Mouse (Mus musculus) C2C12 (cell line): ENCODE measurements around the gene Card6.

Experiments used
- CEBPB ChIP-seq: IDR thresholded peaks from one replicate; pipeline ENCODE4 v1.6.1; 2011; ENCODE audit warnings: low read depth, mild to moderate bottlenecking, control low read depth, moderate library complexity
- CTCF ChIP-seq: IDR thresholded peaks from one replicate; pipeline ENCODE4 v1.5.1; 2011; ENCODE audit not compliant: control insufficient read depth, insufficient read depth, insufficient read length
- FOSL1 ChIP-seq: IDR thresholded peaks from one replicate; pipeline ENCODE4 v1.8.0; 2011; ENCODE audit warnings: mild to moderate bottlenecking, low read length; ENCODE audit not compliant: poor library complexity, insufficient read depth, severe bottlenecking
- MAX ChIP-seq: IDR thresholded peaks from one replicate; pipeline ENCODE4 v1.6.1; 2011; ENCODE audit warnings: mild to moderate bottlenecking, control low read depth
- MYOD1 ChIP-seq: IDR thresholded peaks from one replicate; pipeline ENCODE4 v1.6.1; 2011; ENCODE audit warnings: low read depth; ENCODE audit not compliant: control insufficient read depth, insufficient read length
- MYOG ChIP-seq: IDR thresholded peaks from one replicate; pipeline ENCODE4 v1.6.1; 2011; ENCODE audit not compliant: control insufficient read depth, insufficient read length; ENCODE audit errors: extremely low read depth
- USF1 ChIP-seq: IDR thresholded peaks from one replicate; pipeline ENCODE4 v1.6.1; 2011; ENCODE audit warnings: low read depth, mild to moderate bottlenecking, control low read depth, moderate library complexity

DNA sequence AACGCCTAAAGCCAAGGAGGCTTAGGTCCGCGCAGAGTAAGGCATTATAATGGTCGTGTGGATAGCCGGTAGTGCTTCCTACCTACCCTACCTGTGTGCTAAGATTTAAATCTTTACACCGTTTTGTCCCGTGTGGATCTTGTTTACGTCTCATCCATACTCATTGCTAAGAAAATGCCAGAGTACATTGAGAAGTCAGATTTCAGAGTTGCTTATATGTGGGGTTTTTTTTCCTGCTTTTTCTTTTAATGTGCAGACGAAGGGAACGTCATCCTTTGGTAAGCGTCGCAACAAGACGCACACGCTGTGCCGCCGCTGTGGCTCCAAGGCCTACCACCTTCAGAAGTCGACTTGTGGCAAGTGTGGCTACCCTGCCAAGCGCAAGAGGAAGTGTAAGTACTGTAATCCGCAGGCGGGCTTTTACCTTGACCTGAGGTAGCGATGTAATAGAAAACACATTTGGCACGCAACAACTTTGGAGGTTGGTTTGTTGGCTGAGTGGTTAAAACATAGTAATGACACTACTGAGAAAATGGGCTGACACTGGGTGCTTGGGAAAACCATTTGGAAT is 8.8 kb upstream of the Card6 start:
- TF ChIP-seq CTCF: no peak
- TF ChIP-seq MAX: no peak
- TF ChIP-seq FOSL1: no peak
- TF ChIP-seq USF1: no peak
- TF ChIP-seq MYOG: no peak
- no peak for TF ChIP-seq CEBPB
- TF ChIP-seq MYOD1: no peak
